Mouse (Mus musculus) embryonic facial prominence, embryonic 14.5 days (tissue): ENCODE results near the gene Proser2. TPM values are rescaled to one million over a fixed set of nuclear protein-coding genes. Genes with fewer than 3 reads are reported as not detected.

Experiments
- ATAC-seq: fragments of 200-750 bp; cut with Nextera tagmentation; 2 replicates; pipeline ENCODE4 v1.8.0; 2017; ENCODE audit warnings: low read depth, moderate number of reproducible peaks, moderate TSS enrichment
- DNase-seq: peaks from one replicate; pipeline ENCODE4 v3.0.0-alpha.2; 2015; ENCODE audit warnings: low spot score
- H3K27ac ChIP-seq: fragments of 300-500 bp; sonication (generic); replicated peaks from 2 replicates; pipeline ENCODE4 v1.5.1; 2014; ENCODE audit warnings: low read depth, mild to moderate bottlenecking, low read length, moderate library complexity
- H3K27me3 ChIP-seq: fragments of 300-500 bp; sonication (generic); replicated peaks from 2 replicates; pipeline ENCODE4 v1.6.1; 2014; ENCODE audit warnings: low read length; ENCODE audit not compliant: control insufficient read depth, insufficient read depth
- H3K36me3 ChIP-seq: fragments of 300-500 bp; sonication (generic); 2 replicates; pipeline ENCODE4 v1.6.1; 2014; ENCODE audit warnings: low read length, mixed read lengths; ENCODE audit not compliant: control insufficient read depth, insufficient read depth
- H3K4me1 ChIP-seq: fragments of 300-500 bp; sonication (generic); 2 replicates; pipeline ENCODE4 v1.6.1; 2014; ENCODE audit warnings: antibody characterized with exemption, low read length; ENCODE audit not compliant: control insufficient read depth, insufficient read depth
- H3K4me2 ChIP-seq: fragments of 300-500 bp; sonication (generic); 2 replicates; pipeline ENCODE4 v1.6.1; 2014; ENCODE audit warnings: low read depth, mild to moderate bottlenecking, low read length, moderate library complexity, mixed read lengths
- H3K4me3 ChIP-seq: fragments of 300-500 bp; sonication (generic); 2 replicates; pipeline ENCODE4 v1.5.1; 2014; ENCODE audit warnings: low read depth, mild to moderate bottlenecking, low read length
- H3K9ac ChIP-seq: fragments of 300-500 bp; sonication (generic); 2 replicates; pipeline ENCODE4 v1.6.1; 2014; ENCODE audit warnings: low read depth, mild to moderate bottlenecking, low read length, moderate library complexity, mixed read lengths
- H3K9me3 ChIP-seq: fragments of 300-500 bp; sonication (generic); 2 replicates; pipeline ENCODE4 v1.6.1; 2016; ENCODE audit warnings: low read length; ENCODE audit not compliant: control insufficient read depth
- WGBS: fragments of 180-500 bp; shearing (Covaris S2); extraction: QIAGEN DNeasy Blood & Tissue Kit; methylation state at CpG from one replicate; pipeline ENCODE4 v1.1.7; 2014; 5-methylcytosine and 5-hydroxymethylcytosine counted together
- polyA plus RNA-seq: library from polyadenylated mRNA; unstranded; fragments of >200 nt; fragmentation: Nextera tagmentation; extraction: Ambion mirVana; gene quantifications from 2 replicates; pipeline ENCODE4 v1.2.1, GENCODE M21; 2014

The Proser2 gene
- 9.9 and 10.8 TPM in 2 replicates for polyA plus RNA-seq

DNA sequence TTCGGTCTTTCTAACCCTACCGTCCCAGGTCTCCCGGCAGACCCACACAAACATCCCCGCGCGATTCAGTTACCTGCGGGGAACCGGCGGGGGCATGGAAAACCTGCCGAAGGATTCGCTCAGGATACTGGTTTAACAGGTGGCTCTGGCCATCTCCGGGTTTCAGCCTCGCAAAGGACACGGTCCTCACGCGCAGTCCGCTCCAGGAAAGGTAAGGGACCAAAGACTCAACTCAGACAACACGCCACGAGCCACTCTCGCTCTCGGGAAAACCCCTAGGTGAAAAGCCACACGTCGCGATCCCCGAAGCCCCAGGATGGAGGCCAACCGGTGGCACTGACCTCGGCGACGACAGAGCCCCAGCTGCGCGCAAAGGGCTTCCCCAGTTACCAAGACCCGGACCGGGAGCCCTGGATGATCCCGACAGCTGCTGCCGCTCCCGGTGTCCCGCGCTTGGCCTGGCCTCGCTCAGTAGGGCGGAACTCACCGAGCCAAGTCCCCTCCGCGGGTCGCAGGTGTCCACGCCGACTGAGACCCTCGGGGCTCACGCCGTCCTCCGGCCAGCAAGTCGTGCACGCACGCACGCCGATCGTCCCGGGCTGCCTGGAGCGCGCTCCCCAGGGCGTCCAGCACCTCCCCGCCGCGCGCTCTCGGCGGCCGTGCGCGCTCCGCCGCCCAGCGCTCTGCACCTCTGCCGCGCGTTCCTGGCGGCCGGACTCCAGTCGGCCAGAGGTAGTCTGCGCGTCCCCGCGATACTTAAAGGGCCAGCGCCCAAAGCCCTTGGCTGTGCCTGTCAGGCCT lies at the start of gene Proser2:
Proser2 (minus strand) TSS at position 657 of the 801 bp plus-strand sequence.
- H3K4me2 ChIP-seq, result peak within 1 kb of the TSS; percentile 87
- H3K27ac ChIP-seq, result no peak within 1 kb of the TSS
- DNase-seq, result peak; percentile 94
- WGBS, result under 1% methylated on average over 50 of the region's 83 CpGs
- peak; percentile 94 for ATAC-seq
- no peaks in the 10 kb centered on the region for H3K36me3 ChIP-seq
- H3K9ac ChIP-seq, result peak within 1 kb of the TSS; percentile 72
- H3K4me1 ChIP-seq, result peaks cover 4% of the 10 kb centered on the region; the same call in 1 of the 2 replicates
- H3K27me3 ChIP-seq, result peaks cover 13% of the 10 kb centered on the region; the same call in 1 of the 2 replicates
- no peaks in the 10 kb centered on the region for H3K9me3 ChIP-seq
- peak within 1 kb of the TSS; percentile 75 for H3K4me3 ChIP-seq

DNA sequence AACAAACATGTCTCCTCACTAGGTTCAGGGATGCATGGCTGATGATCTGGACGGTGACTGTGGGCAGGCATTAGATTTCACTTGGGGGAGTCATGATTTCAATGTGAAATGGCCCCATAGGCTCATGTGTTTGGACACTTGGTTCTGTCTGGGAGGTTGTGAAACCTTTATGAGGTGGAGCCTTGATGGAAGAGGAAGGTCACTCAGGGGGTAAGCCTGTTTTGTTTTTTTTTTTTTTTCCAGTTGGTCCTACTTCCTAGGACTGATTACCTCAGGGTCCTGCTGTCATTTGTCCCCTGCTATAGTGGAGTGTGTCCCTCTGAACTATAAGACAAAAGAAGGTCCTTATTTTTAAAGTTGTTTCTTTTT lies 49.7 kb upstream of the Proser2 start:
- Histone ChIP-seq H3K9ac (no peak overlapping the region), H3K36me3 (no peaks in the 10 kb centered on the region), H3K4me3 (no peak overlapping the region), H3K4me2 (no peak overlapping the region), H3K9me3 (peaks cover 3% of the 10 kb centered on the region), H3K27ac (no peak overlapping the region), H3K27me3 (no peaks in the 10 kb centered on the region), H3K4me1 (no peaks in the 10 kb centered on the region)
- WGBS, result 79% methylated on average over 1 of the region's 1 CpGs
- DNase-seq, result no peak
- no peak for ATAC-seq

DNA sequence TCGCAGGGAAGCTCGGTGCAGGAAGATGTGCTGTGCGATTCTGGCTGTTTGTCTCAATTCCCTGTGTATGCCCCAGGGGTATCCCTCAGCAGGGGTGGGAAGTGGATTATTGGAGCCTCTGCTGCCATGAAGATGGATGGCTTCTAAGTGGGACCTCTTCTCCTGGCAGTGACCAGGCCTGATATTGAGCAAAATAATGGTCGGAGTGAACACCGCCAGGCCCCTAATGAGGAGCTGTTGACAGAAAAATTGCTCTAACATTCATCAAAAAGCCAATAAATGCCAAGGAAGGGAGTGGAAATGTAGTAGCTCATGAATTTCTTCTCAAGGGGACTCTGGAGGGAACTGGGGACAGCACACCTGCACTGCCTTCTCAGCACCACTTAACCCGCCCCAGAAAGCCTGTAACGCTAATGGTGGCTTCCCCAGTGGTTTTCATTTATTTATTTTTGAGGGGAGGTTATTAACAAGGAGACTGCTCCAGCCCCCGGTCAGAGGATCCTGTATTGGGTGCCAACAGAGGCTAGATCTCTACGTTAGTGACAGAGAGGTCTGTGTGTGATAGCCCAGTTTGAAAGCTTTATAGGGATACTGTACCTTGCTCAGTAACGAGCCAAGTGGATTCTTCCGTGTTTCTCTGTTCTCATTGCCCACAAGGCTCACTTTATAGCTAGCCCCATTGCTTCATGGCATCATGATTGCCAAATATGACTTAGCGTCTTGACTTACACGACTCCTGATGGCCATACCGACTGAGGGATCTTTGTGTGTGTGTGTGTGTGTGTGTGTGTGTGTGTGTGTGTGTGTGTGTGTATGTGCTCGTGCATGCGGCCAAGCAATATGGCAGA lies 49.1 kb upstream of the Proser2 start:
- Histone ChIP-seq H3K27me3 (no peaks in the 10 kb centered on the region), H3K9ac (no peak overlapping the region), H3K4me1 (no peaks in the 10 kb centered on the region), H3K4me2 (no peak overlapping the region), H3K9me3 (no peaks in the 10 kb centered on the region; the same call in 1 of the 2 replicates), H3K27ac (no peak overlapping the region), H3K36me3 (no peaks in the 10 kb centered on the region), H3K4me3 (no peak overlapping the region)
- 76% methylated on average over 16 of the region's 16 CpGs for WGBS
- DNase-seq (no peak), ATAC-seq (no peak)

DNA sequence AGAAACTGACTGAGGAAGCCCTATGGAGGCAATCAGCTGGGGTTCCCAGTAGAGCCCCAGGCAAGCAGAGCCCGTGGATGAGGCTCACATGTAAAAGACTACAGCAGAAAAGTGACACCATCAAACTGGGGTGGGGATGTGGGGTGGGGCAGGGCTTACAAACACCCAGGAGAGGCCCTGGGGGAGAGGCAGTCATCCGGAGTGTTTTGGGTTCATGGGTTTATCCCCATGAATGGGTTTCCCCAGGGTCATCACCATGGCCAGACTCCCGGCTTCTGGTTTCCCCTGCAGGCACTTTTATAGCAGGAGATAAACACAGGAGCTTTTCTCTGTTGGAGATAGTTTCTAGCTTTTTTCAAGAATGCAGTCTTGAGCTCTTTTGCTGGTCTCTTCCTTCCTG lies 43.0 kb upstream of the Proser2 start:
- H3K27ac ChIP-seq, result no peak overlapping the region
- WGBS, result 34% methylated on average over 3 of the region's 3 CpGs

DNA sequence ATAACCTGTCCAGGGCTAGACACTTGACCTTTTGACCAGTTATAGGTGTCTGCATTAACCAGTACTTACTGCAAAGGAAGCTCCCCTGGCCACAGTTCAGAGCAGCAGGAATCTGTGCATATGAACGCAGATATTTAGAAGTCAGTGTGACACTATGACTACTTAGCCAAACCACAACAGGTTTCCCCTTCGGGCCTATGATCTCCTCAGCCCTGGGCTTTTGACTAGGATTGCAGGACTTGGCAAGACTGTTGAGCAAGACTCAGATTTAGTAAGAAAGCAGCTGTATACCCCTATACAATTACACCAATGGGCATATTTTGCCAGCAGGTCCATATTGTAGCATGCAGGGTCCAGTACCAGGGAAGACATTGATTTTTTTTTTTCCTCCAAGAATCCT lies 38.5 kb upstream of the Proser2 start:
- ATAC-seq, result no peak
- WGBS, result 66% methylated on average over 2 of the region's 2 CpGs

More for the DNA sequence above, 43.0 kb upstream of the Proser2 start:
- no peak overlapping the region for H3K9ac ChIP-seq
- H3K4me2 ChIP-seq, result no peak overlapping the region
- H3K36me3 ChIP-seq, result no peaks in the 10 kb centered on the region
- DNase-seq (no peak), ATAC-seq (peak; percentile 26; the same call in 1 of the 2 replicates)
- no peaks in the 10 kb centered on the region for H3K9me3 ChIP-seq
- H3K4me3 ChIP-seq, result no peak overlapping the region
- H3K27me3 ChIP-seq, result no peaks in the 10 kb centered on the region
- H3K4me1 ChIP-seq, result no peaks in the 10 kb centered on the region

DNA sequence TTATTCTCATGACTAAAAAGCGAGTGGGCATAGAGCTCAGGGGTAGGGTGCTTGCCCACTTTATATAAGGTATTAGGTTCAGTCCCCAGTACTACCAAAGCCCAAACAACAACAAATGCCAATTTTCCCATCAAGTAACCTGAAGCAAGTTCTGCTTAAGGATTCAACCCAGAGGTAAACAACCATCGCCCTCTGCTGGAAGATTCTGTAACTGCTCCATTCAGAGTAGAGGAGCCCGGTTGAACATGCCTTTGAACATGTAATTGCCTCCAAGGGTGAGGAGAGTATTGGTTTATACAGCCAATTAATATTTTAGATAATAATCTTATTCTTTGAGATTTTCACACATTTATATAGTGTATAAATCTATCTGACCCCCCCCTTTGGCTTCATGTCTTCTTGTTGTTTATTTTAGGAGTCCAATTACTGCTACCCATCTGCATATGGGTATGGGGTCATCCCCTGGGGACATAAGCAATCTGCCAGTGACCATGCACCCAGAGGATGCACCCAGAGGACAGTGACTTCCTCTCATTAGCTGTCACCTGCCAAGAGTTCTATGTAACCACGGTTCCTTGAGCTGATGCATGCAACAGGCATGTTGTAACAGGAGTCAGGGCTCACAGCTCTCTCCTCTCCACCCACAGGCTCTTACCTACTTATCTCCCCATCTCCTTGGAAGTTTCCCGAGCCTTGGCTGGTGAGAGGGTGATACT lies 38.0 kb upstream of the Proser2 start:
- ATAC-seq (peak; percentile 51), DNase-seq (peak; percentile 86)
- Histone ChIP-seq H3K36me3 (no peaks in the 10 kb centered on the region), H3K4me1 (peaks cover 11% of the 10 kb centered on the region), H3K27me3 (no peaks in the 10 kb centered on the region), H3K9me3 (no peaks in the 10 kb centered on the region), H3K4me2 (no peak overlapping the region), H3K9ac (no peak overlapping the region), H3K27ac (no peak overlapping the region), H3K4me3 (no peak overlapping the region)
- 30% methylated on average over 5 of the region's 5 CpGs for WGBS

More for the DNA sequence above, 38.5 kb upstream of the Proser2 start:
- DNase-seq, result no peak
- Histone ChIP-seq H3K9ac (no peak overlapping the region), H3K36me3 (no peaks in the 10 kb centered on the region), H3K27me3 (no peaks in the 10 kb centered on the region), H3K27ac (no peak overlapping the region), H3K4me1 (peaks cover 11% of the 10 kb centered on the region), H3K4me3 (no peak overlapping the region), H3K9me3 (no peaks in the 10 kb centered on the region), H3K4me2 (no peak overlapping the region)

GRCm38 (mm10) chr2:6165771-6166170 lies 35.8 kb upstream of the Proser2 start:
- DNase-seq, result peak; percentile 29
- Histone ChIP-seq H3K9ac (no peak overlapping the region), H3K4me2 (no peak overlapping the region), H3K9me3 (no peaks in the 10 kb centered on the region), H3K27ac (no peak overlapping the region), H3K27me3 (no peaks in the 10 kb centered on the region), H3K4me3 (no peak overlapping the region), H3K36me3 (no peaks in the 10 kb centered on the region), H3K4me1 (peaks cover 21% of the 10 kb centered on the region)
- no peak for ATAC-seq
- 69% methylated on average over 6 of the region's 6 CpGs for WGBS

DNA sequence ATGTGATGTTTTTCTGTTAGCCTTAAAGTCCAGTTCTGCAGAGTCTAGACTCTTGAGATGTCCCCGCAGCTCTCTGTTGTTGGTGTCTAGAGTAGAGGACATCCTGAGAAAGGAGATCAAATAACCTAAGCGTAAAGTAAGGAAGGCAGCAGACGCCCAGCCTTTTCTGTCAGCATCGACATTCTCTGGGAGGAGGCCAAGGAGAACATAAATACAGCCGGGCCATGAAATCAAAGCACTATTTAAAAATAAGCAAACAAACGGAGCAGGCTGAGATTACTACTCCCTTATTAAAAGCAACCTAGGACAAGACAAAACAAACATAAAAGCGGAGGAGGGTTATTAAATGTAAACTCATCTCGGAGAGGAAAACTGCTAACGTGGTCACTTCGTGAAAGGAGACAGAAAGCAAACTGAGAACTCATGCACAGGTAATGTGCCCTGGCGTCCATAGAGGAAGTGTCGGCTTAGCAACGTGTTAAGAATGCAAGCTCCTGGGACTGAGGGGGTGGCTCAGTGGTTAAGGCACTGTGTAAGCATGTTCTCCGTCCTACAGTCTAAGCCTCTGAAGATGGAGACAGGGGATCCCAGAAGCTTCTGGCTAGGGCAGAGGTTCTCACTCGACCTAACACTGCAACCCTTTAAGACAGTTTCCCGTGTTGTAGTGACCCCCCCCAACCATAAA lies 34.7 kb upstream of the Proser2 start:
- H3K27me3 ChIP-seq, result no peaks in the 10 kb centered on the region
- 45% methylated on average over 16 of the region's 16 CpGs for WGBS
- H3K4me2 ChIP-seq, result peak overlapping the region; percentile 19; the same call in 1 of the 2 replicates
- peak; percentile 42; the same call in 1 of the 2 replicates for ATAC-seq
- no peaks in the 10 kb centered on the region for H3K36me3 ChIP-seq
- peak overlapping the region; percentile 8; the same call in 1 of the 2 replicates for H3K27ac ChIP-seq
- H3K4me1 ChIP-seq, result peaks cover 26% of the 10 kb centered on the region
- peak; percentile 73 for DNase-seq
- no peaks in the 10 kb centered on the region for H3K9me3 ChIP-seq
- no peak overlapping the region for H3K9ac ChIP-seq
- no peak overlapping the region for H3K4me3 ChIP-seq
